Mouse (Mus musculus) bone marrow, adult 2 months (tissue): ENCODE results near the gene Dlgap1.

ENCODE experiments used
- CTCF ChIP-seq: fragments of 200-500 bp; IDR thresholded peaks from 2 replicates; pipeline ENCODE4 v1.5.1; 2011; ENCODE audit warnings: low read length, control low read depth; ENCODE audit not compliant: control insufficient read depth, insufficient read depth
- POLR2A ChIP-seq: fragments of 200-500 bp; IDR thresholded peaks from 2 replicates; pipeline ENCODE4 v1.6.1; 2011; ENCODE audit warnings: low read depth, mild to moderate bottlenecking, control low read depth, low read length, borderline replicate concordance; ENCODE audit not compliant: control insufficient read depth

DNA sequence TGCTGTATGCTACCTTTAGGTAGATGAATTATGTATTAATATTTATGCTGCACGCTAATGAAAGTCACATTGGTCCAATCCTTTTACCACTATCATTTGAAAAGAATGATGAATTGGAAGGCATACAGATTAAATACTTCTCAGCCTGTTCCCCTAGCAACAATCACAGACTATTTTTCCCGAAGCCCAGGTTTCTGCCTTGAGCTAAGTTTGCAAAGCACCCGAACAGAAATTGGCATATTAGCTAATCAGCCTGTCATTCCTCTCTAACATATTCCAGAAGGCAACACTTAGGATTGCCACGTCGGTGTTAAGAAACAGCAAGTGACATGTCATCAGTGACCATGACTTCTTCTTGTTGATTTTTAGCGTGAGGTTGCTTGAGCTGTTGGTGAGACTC, 619.8 kb downstream of the Dlgap1 start:
- TF ChIP-seq POLR2A (no peak), CTCF (no peak)
